Mouse (Mus musculus) CH12.LX (cell line): ENCODE measurements around the gene Ly6g5b.

Source experiments
- CTCF ChIP-seq, 2 experiments: IDR thresholded peaks in 1 of 2; conservative IDR thresholded peaks in 1 of 2; 2 replicates each; pipeline ENCODE4 v1.5.1; 2011 to 2012; ENCODE audit warnings: low read depth in 2 of 2, low read length in 2 of 2, improper control_type of control experiment in 1 of 2, inconsistent platforms in 1 of 2, mild to moderate bottlenecking in 1 of 2, moderate library complexity in 1 of 2
- E2F4 ChIP-seq: IDR thresholded peaks from 2 replicates; pipeline ENCODE4 v1.6.1; 2011; ENCODE audit warnings: low read depth, low read length, improper control_type of control experiment; ENCODE audit not compliant: insufficient replicate concordance
- EP300 ChIP-seq: IDR thresholded peaks from 2 replicates; pipeline ENCODE4 v1.6.1; 2011; ENCODE audit warnings: low read length, improper control_type of control experiment
- POLR2A ChIP-seq: IDR thresholded peaks from 2 replicates; pipeline ENCODE4 v1.6.1; 2011; ENCODE audit warnings: low read depth, mild to moderate bottlenecking, improper control_type of control experiment, low read length

GRCm38 (mm10) chr17:35153931-35154330, 38.7 kb upstream of the Ly6g5b start:
- TF ChIP-seq CTCF (conservative IDR thresholded peaks at IDR 0.05 in 1 of 2, IDR thresholded peaks at IDR 0.05 in 1 of 2; ENCODE audit: low read depth in 2 of 2, low read length in 2 of 2) (no peak), E2F4 (no peak), POLR2A (no peak), EP300 (no peak)
